Mouse (Mus musculus): ENCODE results near the gene Pknox1. TPM values are rescaled to one million over a fixed set of nuclear protein-coding genes. Genes with fewer than 3 reads are reported as not detected.
"Not testable (repeated sequence)": the region's sequence is repeated elsewhere in the genome, so short reads cannot be mapped to it uniquely, and the experiment has no call there.

Gene Pknox1
- polyA plus RNA-seq, 1 experiment from 2014 or later = 20.6 TPM

GRCm38 (mm10) chr17:31546444-31547196 is 17.9 kb upstream of the Pknox1 start:
- H3K9ac ChIP-seq (ENCODE audit: low read length) = no peak overlapping the region
- H3K4me2 ChIP-seq (ENCODE audit: low read depth, low read length) = no peak overlapping the region
- no peak overlapping the region for H3K27ac ChIP-seq (ENCODE audit: low read length)
- WGBS = 82% methylated on average over 9 of the region's 9 CpGs
- no peaks in the 10 kb centered on the region for H3K27me3 ChIP-seq (ENCODE audit: control insufficient read depth, insufficient read depth, low read length)
- no peak for ATAC-seq (replicated peaks; ENCODE audit: extremely low read depth, insufficient read depth, low FRiP score)
- H3K9me3 ChIP-seq (replicated peaks; ENCODE audit: control insufficient read depth, low read length) = peaks cover 5% of the 10 kb centered on the region; the same call in 1 of the 2 replicates
- H3K36me3 ChIP-seq (ENCODE audit: control insufficient read depth, insufficient read depth) = no peaks in the 10 kb centered on the region
- no peak overlapping the region for H3K4me3 ChIP-seq (ENCODE audit: low read length)
- H3K4me1 ChIP-seq (ENCODE audit: control insufficient read depth, insufficient read depth, low read length) = peaks cover 2% of the 10 kb centered on the region; the same call in 1 of the 2 replicates

- no peak for ATAC-seq (replicated peaks; ENCODE audit: extremely low read depth, insufficient read depth, low FRiP score)
- Histone ChIP-seq H3K4me3 (ENCODE audit: low read length) (no peak overlapping the region), H3K4me1 (ENCODE audit: control insufficient read depth, insufficient read depth, low read length) (peaks cover 2% of the 10 kb centered on the region; the same call in 1 of the 2 replicates), H3K27me3 (ENCODE audit: control insufficient read depth, insufficient read depth, low read length) (no peaks in the 10 kb centered on the region), H3K9me3 (replicated peaks; ENCODE audit: control insufficient read depth, low read length) (peaks cover 5% of the 10 kb centered on the region; the same call in 1 of the 2 replicates), H3K9ac (ENCODE audit: low read length) (no peak overlapping the region), H3K27ac (ENCODE audit: low read length) (no peak overlapping the region), H3K4me2 (ENCODE audit: low read depth, low read length) (no peak overlapping the region), H3K36me3 (ENCODE audit: control insufficient read depth, insufficient read depth) (no peaks in the 10 kb centered on the region)
- 70% methylated on average over 3 of the region's 3 CpGs for WGBS
Observed at GRCm38 (mm10) chr17:31547974-31548373, 16.6 kb upstream of the Pknox1 start.

- 0 out of 2 replicates have a peak, but pooled peaks cover 2% of the 10 kb centered on the region for H3K4me1 ChIP-seq (ENCODE audit: control insufficient read depth, insufficient read depth, low read length)
- no peak overlapping the region for H3K9ac ChIP-seq (ENCODE audit: low read length)
- no peak overlapping the region for H3K4me3 ChIP-seq (ENCODE audit: low read length)
- no peak overlapping the region for H3K4me2 ChIP-seq (ENCODE audit: low read depth, low read length)
- H3K27me3 ChIP-seq (ENCODE audit: control insufficient read depth, insufficient read depth, low read length) = no peaks in the 10 kb centered on the region
- 44% methylated on average over 8 of the region's 8 CpGs for WGBS
- H3K36me3 ChIP-seq (ENCODE audit: control insufficient read depth, insufficient read depth) = no peaks in the 10 kb centered on the region
- H3K9me3 ChIP-seq (replicated peaks; ENCODE audit: control insufficient read depth, low read length) = peaks cover 5% of the 10 kb centered on the region; the same call in 1 of the 2 replicates
- ATAC-seq (replicated peaks; ENCODE audit: extremely low read depth, insufficient read depth, low FRiP score) = no peak
- H3K27ac ChIP-seq (ENCODE audit: low read length) = no peak overlapping the region
Observed at GRCm38 (mm10) chr17:31549389-31549788, 15.1 kb upstream of the Pknox1 start.

DNA sequence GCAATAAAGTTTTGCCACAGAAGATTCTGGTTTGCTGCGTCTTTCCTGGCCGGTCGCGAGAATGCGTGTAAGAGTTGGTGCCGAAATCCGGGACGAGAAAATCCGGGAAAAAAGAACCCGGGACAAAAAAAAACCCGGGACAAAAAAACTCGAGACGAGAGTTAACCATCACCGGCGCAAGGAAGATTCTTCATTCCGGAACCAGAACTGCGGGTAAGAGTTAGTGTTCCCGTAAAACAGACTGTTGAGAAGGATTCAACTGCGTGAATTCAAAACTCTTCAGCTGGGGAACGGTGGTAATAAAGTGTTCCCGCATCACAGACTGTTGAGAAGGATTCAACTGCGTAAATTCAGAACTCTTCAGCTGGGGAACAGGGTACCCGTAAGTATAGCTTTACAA is 11.9 kb upstream of the Pknox1 start:
- ATAC-seq (replicated peaks; ENCODE audit: extremely low read depth, insufficient read depth, low FRiP score); H3K9me3 ChIP-seq (replicated peaks; ENCODE audit: control insufficient read depth, low read length); H3K4me3 ChIP-seq (ENCODE audit: low read length); H3K27me3 ChIP-seq (ENCODE audit: control insufficient read depth, insufficient read depth, low read length); H3K27ac ChIP-seq (ENCODE audit: low read length); H3K9ac ChIP-seq (ENCODE audit: low read length); H3K36me3 ChIP-seq (ENCODE audit: control insufficient read depth, insufficient read depth); H3K4me1 ChIP-seq (ENCODE audit: control insufficient read depth, insufficient read depth, low read length); H3K4me2 ChIP-seq (ENCODE audit: low read depth, low read length): not testable (repeated sequence)
- WGBS = 90% methylated on average over 23 of the region's 23 CpGs

DNA sequence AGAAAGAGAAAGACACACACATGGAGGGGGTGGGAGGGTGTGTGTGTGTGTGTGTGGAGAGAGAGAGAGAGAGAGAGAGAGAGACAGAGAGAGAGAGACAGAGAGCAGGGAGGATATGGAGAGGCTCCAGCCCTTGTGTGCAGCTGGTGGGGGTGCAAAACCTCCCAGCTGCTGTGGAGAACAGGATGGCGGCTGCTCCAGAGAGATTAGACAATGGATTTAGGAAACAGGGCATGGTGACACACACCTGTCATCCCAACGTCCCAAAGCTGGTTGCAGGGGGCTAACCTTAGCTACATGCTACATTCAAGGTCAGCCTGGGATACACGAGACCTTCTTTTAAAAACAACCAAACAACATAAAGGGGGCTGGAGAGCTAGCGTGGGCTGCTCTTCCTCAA is 8.3 kb upstream of the Pknox1 start:
- ATAC-seq (replicated peaks; ENCODE audit: extremely low read depth, insufficient read depth, low FRiP score) = no peak
- Histone ChIP-seq H3K36me3 (ENCODE audit: control insufficient read depth, insufficient read depth) (no peaks in the 10 kb centered on the region), H3K4me2 (ENCODE audit: low read depth, low read length) (no peak overlapping the region), H3K4me1 (ENCODE audit: control insufficient read depth, insufficient read depth, low read length) (peaks cover 6% of the 10 kb centered on the region; the same call in 1 of the 2 replicates), H3K4me3 (ENCODE audit: low read length) (no peak overlapping the region), H3K27ac (ENCODE audit: low read length) (no peak overlapping the region), H3K27me3 (ENCODE audit: control insufficient read depth, insufficient read depth, low read length) (no peaks in the 10 kb centered on the region), H3K9ac (ENCODE audit: low read length) (no peak overlapping the region), H3K9me3 (replicated peaks; ENCODE audit: control insufficient read depth, low read length) (no peaks in the 10 kb centered on the region)
- 58% methylated on average over 4 of the region's 4 CpGs for WGBS

DNA sequence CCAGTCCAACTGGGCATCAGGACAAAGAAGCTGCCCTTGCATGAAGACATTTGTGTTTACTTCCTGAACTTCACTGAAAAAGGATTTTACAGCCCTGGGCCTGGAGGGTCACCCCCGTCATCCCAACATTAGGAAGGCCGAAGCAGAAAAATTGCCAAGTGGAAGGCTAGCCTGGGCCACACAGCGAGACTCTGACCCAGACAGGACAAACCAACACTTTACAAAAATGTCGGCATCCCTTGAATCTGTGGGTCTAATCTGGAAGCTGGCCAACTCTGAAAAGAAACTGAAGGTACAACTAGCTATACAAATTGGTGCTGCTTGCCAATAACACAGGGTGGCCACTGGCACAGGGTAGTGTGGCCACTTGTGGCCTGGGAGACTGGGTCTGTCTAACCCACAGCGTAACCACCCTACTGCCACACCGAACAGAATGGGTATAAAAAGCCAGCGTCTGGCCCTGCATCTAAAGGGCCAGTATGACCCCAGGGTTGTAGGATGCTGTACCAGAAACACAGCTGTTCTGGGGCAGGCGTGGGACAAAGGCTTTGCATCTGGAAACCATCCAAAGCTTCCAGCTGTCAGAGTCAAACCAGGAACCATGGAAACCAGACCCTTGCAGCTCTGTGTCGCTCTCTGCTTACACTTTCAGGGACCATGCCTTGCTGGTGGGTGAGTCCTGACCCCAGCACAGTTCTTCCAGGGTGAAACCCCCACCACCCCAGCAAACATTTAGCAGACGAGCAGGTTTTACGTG is 7.2 kb upstream of the Pknox1 start:
- H3K27ac ChIP-seq (ENCODE audit: low read length) = peak overlapping the region; percentile 34; the same call in 1 of the 2 replicates
- H3K4me3 ChIP-seq (ENCODE audit: low read length) = peak overlapping the region; percentile 7
- H3K27me3 ChIP-seq (ENCODE audit: control insufficient read depth, insufficient read depth, low read length) = no peaks in the 10 kb centered on the region
- WGBS = 58% methylated on average over 11 of the region's 11 CpGs
- peaks cover 6% of the 10 kb centered on the region; the same call in 1 of the 2 replicates for H3K4me1 ChIP-seq (ENCODE audit: control insufficient read depth, insufficient read depth, low read length)
- no peaks in the 10 kb centered on the region for H3K36me3 ChIP-seq (ENCODE audit: control insufficient read depth, insufficient read depth)
- 0 out of 2 replicates have a peak overlapping the region, but pooled peaks have one; percentile 24 for H3K4me2 ChIP-seq (ENCODE audit: low read depth, low read length)
- peak; percentile 64; the same call in 1 of the 2 replicates for ATAC-seq (replicated peaks; ENCODE audit: extremely low read depth, insufficient read depth, low FRiP score)
- no peak overlapping the region for H3K9ac ChIP-seq (ENCODE audit: low read length)
- no peaks in the 10 kb centered on the region for H3K9me3 ChIP-seq (replicated peaks; ENCODE audit: control insufficient read depth, low read length)

GRCm38 (mm10) chr17:31557947-31558542 is 6.5 kb upstream of the Pknox1 start:
- H3K9ac ChIP-seq (ENCODE audit: low read length) = no peak overlapping the region
- 0 out of 2 replicates have a peak, but pooled peaks have one; percentile 10 for ATAC-seq (replicated peaks; ENCODE audit: extremely low read depth, insufficient read depth, low FRiP score)

DNA sequence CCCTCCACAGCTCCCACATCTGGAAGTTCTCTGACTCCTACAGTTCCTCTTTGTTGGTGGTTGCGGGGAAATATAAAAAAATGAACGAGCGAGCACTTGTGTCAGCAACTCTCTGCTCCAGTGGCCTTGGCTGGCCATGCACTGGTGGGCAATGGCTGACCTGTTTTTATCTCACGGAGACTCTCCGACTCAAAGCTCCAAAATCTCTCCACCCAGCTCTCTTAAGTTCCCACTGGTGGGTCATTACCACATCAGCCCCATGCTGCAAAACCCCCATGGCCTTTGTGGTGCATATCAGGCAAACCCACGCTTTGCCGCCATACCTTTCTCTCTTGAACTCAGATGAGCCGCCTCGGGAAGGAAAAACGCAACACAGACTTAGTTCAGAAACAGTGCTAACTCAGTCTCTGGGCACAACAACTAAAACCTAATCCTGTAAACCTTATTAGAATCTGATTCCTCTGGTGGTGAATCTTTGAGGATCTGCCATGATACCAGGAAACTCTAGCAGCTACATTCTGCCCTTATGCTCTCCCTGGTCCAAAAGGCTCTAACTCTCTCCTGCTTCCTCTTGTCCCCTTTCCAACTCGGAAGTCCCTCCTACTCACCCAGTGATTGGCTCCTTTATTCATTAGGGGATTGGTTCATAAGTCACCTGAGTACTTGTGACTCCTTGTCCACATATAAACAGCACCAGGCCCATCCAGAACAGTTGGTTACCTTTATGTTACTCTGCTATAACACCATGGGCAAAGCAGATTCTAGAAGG is 5.3 kb upstream of the Pknox1 start:
- Histone ChIP-seq H3K9ac (ENCODE audit: low read length) (no peak overlapping the region), H3K9me3 (replicated peaks; ENCODE audit: control insufficient read depth, low read length) (no peaks in the 10 kb centered on the region), H3K4me2 (ENCODE audit: low read depth, low read length) (no peak overlapping the region), H3K4me3 (ENCODE audit: low read length) (no peak overlapping the region), H3K27ac (ENCODE audit: low read length) (no peak overlapping the region), H3K27me3 (ENCODE audit: control insufficient read depth, insufficient read depth, low read length) (no peaks in the 10 kb centered on the region), H3K4me1 (ENCODE audit: control insufficient read depth, insufficient read depth, low read length) (peaks cover 10% of the 10 kb centered on the region; the same call in 1 of the 2 replicates), H3K36me3 (ENCODE audit: control insufficient read depth, insufficient read depth) (no peaks in the 10 kb centered on the region)
- WGBS = 83% methylated on average over 11 of the region's 11 CpGs
- ATAC-seq (replicated peaks; ENCODE audit: extremely low read depth, insufficient read depth, low FRiP score) = no peak

More at GRCm38 (mm10) chr17:31557947-31558542, 6.5 kb upstream of the Pknox1 start:
- Histone ChIP-seq H3K27ac (ENCODE audit: low read length) (peak overlapping the region; percentile 34; the same call in 1 of the 2 replicates), H3K27me3 (ENCODE audit: control insufficient read depth, insufficient read depth, low read length) (no peaks in the 10 kb centered on the region), H3K4me3 (ENCODE audit: low read length) (peak overlapping the region; percentile 7), H3K4me1 (ENCODE audit: control insufficient read depth, insufficient read depth, low read length) (peaks cover 6% of the 10 kb centered on the region; the same call in 1 of the 2 replicates), H3K36me3 (ENCODE audit: control insufficient read depth, insufficient read depth) (no peaks in the 10 kb centered on the region), H3K9me3 (replicated peaks; ENCODE audit: control insufficient read depth, low read length) (no peaks in the 10 kb centered on the region), H3K4me2 (ENCODE audit: low read depth, low read length) (0 out of 2 replicates have a peak overlapping the region, but pooled peaks have one; percentile 24)
- 73% methylated on average over 10 of the region's 10 CpGs for WGBS

Measured in heart, embryonic 16.5 days (tissue).